Mouse (Mus musculus) adipocyte (in vitro differentiated cells): ENCODE measurements around the gene Armc8.

Source experiments
- DNase-seq: peaks from one replicate; pipeline ENCODE4 v3.0.0-alpha.2; 2016; ENCODE audit warnings: low spot score

The Armc8 gene

DNA sequence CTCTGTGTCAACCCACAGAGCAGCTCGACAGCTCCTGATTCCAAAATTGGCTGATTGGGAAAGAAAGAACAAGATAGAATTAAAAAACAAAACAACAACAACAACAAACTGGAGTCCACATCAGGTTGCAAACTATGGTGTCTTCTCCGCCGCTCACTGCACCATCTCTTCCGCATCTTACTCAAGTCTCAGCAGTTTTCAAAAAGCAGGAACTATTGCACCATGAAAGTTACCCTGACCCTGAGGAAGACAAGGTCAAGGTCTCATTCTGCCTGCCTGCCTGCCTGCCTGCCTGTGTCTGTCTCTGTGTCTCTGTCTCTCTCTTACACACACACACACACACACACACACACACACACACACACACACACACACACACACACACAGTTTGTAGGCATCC is 69.4 kb downstream of the Armc8 start:
- no peak for DNase-seq

- no peak for DNase-seq
Observed at GRCm38 (mm10) chr9:99492634-99493200, 76.0 kb downstream of the Armc8 start.

GRCm38 (mm10) chr9:99491050-99491449 is 77.6 kb downstream of the Armc8 start:
- DNase-seq, result no peak

DNA sequence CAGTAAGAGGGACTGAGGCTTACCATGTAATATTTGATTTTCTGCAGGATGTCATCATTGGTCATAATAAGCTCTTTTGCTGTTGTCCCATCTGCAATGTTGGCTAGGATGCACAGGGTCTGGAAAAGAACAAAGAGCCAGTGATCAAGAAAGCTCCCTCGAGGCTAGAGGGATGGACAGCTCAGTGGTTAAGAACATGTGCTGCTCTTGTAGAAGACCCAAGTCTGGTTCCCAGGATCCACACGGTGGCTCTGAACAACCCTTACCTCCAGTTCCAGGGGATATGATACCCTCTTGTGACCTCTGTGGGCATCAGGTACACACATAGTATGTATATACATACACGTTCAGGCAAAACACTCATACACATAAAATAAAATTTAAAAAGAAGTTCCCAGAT is 80.9 kb downstream of the Armc8 start:
- DNase-seq, result no peak

DNA sequence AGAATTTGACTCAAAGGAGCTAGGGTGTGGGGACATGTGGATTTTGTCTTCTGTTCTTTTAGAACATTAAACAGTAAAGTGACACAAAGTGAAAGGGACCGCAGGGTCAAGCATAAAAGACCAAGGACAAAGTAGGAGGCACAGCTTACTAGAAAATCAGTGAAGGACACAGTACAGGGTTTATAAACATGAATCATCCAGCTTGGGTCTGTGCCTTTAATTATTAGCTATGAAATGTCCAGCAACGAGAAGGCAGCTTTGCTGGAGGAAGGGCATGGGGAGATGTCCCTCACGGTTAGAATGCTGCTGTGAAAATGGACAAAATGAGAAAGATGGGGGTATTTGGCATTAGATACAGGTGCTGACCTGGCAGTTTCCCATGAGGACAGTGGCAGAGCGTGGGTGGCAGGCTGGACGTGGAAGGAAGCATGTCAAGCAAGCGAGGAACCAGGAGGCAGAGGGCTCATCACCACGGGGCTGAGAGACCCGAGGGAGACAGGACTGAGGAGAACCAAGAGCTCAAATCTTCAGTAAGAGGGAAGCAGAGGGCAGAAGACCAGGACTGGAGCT is 81.5 kb downstream of the Armc8 start:
- DNase-seq, result no peak

- no peak for DNase-seq
Observed at GRCm38 (mm10) chr9:99485144-99485543, 83.6 kb downstream of the Armc8 start.

GRCm38 (mm10) chr9:99484632-99485031 is 84.1 kb downstream of the Armc8 start:
- DNase-seq, result no peak

DNA sequence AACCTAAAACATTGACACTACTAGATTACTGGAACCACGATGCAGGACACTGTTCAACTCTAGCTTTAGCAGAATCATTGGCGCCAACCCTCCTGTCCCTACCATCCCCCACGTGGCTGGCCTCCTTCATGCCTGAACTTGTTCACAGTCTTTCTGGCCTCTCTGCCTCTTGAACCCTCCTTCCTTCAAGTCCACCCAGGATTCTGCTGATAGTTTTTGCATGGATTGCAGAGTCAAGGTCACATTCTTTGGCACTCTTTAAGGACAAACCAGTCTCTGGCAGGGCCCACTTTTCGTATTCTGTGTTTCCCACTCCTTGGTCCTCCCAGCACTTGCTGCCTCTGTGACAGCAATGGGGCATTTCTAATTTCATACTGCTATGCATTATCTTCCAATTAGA is 85.5 kb downstream of the Armc8 start:
- no peak for DNase-seq

- DNase-seq, result peak; percentile 28
Observed at GRCm38 (mm10) chr9:99480764-99481163, 87.9 kb downstream of the Armc8 start.

- no peak for DNase-seq
Observed at GRCm38 (mm10) chr9:99479181-99479711, 89.5 kb downstream of the Armc8 start.

GRCm38 (mm10) chr9:99471334-99471733 is 97.4 kb downstream of the Armc8 start:
- DNase-seq, result no peak

GRCm38 (mm10) chr9:99470347-99471092 is 98.2 kb downstream of the Armc8 start:
- no peak for DNase-seq

DNA sequence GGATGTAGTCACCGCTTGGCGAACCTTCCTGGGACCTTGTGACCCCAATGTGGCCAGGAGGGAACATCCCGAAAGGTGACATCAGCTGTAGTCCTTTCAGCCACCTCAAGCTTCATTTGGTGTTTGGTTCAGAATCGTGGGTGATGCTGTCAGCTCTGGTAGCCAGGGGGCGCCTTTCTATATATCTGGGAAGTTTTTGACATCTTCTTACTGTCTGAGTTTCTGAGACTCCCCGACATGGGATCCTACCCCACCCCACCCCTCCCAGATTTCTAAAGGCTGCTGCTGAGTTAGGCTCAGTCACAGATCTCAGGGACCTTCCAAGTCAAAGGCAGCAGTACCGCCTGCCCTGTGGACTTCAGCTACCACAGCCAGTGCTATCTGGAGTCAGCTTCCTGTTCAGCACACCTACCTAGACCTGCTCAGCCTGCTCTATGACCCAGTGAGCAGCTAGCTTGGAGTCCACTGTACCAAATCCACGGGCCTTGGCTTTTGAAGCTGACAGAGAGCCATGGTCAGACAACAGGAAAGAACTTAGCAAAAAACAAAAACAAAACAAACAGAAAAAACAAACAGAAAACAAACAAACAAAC is 98.9 kb downstream of the Armc8 start:
- no peak for DNase-seq

- no peak for DNase-seq
Observed at GRCm38 (mm10) chr9:99468572-99468971, 100.1 kb downstream of the Armc8 start.

GRCm38 (mm10) chr9:99464876-99465275 is 103.8 kb downstream of the Armc8 start:
- no peak for DNase-seq

DNA sequence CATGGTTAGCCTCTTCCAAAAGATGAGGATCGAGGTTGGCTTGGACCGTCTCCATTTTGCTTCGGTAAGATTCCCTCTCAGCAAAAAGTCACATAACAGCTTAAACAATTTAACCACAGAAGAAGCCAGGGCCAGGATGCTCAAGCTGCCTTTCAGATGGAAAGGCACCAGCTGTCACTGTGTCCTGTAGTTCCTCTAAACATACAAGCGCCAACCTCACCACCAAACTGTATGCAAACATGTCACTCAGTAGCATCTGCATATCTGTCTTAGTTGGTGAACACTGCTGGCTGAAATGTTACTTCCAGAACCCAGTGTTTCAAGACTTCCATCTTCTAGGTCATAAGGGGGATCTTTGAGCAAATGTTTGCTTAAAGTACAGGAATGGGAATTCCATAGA is 109.0 kb downstream of the Armc8 start:
- no peak for DNase-seq

DNA sequence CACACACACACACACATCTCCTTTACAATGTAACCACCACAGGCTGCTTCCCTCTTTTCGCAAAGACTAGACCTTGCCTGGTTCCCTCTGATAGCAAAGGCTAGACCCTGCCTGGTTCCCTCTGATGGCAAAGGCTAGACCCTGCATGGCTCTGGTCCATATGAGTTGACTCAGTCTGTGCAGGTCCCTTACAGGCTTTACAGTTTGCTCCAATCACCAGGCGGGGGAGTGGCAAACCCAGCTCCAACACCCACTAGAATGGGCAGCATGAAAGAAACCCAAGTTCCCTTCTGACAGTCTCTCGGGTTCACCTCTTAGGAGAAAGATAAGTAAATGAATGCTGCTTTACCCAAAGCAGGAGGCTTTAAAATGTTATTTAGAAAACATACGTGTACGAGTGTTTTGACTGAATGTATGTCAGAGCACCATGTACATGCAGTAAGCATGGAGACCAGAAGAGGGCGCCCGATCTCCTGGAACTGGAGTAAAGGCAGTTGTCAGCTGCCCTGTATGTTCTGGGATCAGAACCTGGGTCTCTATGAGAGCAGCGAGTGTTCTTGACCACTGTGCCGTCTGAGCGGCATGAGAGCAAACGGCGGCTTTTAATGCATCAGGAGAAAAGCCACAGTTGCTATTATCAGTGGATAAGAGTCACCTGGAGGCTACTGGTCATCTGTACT is 110.0 kb downstream of the Armc8 start:
- peak; percentile 41 for DNase-seq

GRCm38 (mm10) chr9:99454211-99454610 is 114.5 kb downstream of the Armc8 start:
- DNase-seq, result no peak

DNA sequence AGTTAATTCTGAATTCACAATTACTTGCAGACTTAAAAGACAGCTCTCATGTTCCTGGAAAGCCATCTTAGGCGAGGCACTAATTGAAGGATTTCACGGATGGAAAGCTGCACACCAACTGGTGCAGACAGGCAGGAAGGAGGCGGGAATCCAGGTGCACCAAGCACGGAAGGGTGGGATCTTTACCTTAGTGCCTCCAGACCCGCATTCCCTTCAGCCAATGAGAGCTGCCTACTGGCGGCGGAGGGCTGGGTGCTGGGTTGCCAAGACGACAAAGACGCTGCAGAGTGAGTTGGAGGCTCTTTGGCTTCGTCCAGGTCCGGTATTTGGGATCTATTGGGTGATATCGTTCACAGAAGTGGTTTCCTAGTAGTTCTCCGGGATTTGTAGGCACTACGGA is 117.5 kb downstream of the Armc8 start, which contains the start of gene Nme9:
Nme9 (plus strand) TSS at position 315 of the 400 bp plus-strand sequence.
- no peak for DNase-seq

DNA sequence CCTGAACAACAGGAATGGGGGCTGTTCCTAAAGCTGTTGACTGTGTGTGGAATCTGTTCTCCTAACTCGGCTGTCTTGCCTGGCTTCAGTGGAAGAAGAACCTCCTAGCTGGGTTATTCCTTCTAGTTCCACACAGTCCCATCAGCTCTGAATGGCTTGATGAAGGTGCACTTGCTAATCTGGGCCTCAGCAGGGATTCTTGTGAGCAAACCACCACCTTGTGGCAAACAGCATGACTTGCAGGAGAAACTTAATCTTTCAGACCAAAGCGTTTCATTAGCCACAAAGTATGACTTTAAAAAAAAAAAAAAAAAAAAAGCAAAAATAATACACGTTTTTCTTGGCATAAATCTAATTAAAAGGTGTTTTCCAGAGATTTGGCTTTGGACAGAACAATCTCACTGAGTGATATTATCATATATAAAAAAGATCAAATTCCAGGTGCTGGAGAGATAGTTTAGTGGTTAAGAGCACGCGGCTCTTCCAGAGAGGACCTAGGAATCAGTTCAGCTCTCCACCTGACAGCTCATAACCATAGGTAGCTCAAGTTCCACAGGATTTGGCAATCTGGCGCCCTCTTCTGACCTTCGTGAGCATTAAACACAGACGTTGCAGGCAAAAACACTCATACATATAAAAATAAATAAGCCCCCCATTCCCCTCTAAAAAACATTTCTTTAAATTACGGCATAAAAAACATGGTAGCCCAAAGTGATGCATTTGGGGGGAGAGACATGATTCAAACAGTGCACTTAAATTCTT is 118.6 kb downstream of the Armc8 start:
- DNase-seq, result peak; percentile 67

- peak; percentile 32 for DNase-seq
Observed at GRCm38 (mm10) chr9:99447323-99447722, 121.4 kb downstream of the Armc8 start.
